Mouse (Mus musculus): ENCODE data around the gene Stk32b. TPM values are rescaled to one million over a fixed set of nuclear protein-coding genes. Genes with fewer than 3 reads are reported as not detected.

Stk32b gene
- total RNA-seq, 2 experiments from 2014 or later: 0.21 to 0.41 TPM

DNA sequence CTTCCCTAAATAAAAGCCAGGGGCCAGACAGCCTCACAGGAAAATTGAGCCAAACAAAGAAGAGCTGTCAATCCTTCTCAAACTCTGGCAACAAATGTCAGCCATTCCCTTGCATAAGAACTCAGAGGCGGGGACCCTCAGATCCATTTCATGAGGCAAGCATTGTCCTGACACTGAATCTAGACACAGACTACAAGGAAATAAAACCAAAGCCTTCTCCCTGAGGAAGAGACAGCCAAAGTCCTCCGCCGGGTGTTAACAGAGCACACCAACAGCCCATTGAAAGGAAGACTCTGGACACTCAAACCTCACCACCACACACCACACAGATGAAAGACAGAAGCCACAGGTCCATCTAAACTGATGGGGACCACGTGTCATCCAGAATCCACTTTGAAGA is 57.8 kb downstream of the Stk32b start:
- no peak for DNase-seq

DNA sequence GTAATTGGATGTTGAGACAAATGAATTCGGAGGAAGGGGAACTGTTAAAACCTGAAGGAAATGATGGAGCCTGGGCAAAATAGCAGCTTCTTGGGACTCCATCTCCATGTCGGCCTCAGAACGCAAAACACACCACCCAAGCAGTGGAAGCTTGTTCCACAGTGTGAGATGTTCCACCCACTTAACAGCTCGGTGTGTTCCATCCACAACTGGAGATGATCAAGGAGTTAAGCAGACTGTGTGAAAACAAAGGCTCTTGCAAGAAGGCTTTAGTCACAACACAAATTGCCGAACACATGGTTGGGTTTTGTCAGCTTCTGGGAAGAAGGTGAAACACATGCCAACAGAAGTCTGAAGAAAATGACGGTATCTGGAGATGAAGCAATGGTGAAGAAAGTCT is 59.2 kb downstream of the Stk32b start:
- DNase-seq: no peak

DNA sequence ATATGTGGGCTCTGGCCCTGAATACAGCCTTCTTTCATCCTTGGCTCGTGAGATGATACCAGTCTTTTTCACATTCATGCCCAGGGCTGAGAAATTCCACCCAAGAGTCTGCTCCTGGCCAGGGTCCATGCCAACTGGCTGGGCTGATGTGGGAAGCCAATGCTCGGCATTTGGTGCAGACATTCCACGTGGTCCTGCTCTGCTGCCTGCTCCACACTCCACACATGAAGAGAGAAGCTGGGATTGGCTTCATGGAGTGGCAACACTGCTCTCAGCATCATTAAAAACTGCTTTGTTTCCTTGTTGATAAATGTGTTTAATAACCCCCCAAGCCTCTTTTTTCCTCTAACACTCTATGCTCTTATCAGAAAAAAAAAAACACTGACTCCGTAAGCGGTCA is 61.8 kb downstream of the Stk32b start:
- no peak for DNase-seq

DNA sequence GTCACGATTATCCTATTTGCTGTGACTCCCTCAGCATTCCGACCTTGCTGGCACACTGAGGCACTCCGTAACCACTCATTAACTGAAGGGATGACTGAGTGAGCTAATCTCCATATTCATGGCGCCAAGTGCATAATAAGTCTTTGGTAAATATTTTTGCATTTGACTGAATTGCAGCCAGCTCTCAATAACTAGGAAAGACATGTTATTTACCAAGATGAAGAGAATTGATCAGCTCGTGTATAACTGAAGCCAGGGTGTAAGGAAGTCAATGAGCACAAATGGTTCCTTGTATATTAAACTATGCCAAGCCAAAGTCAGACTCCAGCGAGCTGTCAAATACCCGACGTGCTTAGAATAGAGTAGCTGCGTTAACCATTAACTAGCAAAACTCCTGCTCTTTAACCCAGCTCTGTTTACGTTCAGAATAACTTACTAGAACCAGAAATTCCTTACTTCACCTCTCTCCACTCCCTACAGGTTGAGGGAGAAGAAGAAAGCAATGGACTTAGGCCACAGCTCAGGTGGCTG is 66.2 kb downstream of the Stk32b start:
- no peak for DNase-seq

DNA sequence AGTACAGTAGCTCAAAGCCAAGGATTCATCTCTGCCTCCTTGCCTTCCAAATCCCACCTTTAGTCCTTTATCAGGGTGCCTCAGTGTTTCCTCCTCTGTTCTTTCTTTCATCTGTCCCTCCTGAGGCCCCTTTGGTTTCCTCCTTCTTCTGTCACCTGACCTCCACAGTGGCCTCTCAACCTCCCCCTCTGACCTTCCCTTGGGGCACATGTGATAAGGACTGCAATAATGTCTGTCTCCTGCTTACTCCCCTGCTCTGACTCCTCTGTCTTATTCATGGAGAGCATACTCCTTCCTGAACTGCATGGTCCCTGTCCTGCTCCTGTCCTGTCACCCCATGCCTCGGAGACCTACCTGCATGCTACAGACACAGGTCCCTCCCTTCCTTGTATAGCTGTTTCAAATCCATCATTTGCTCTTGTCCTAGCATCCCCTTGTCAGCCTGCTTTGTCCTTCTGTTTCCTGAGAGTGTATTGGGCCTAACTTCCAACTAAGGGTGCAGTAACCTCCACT is 66.8 kb downstream of the Stk32b start:
- no peak for DNase-seq

DNA sequence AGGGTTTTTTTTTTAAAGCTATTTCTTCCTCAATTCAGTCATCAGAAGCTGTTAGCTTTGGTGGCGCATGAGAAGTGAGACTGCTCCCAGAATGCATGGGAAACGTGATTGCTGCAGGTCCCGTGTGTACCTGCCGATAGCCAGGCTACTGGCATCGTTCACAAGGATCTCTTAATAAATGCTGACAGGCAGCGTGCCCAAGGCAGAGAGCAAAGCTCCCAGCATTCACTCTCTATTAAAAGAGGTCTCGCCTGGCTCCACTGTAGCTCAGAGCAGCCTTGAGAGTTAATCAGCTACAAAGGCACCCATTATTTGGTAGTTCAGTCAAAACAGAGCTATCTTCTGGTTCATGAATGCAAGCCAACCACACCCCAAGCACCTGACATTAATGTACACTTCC is 72.9 kb downstream of the Stk32b start:
- no peak for DNase-seq

DNA sequence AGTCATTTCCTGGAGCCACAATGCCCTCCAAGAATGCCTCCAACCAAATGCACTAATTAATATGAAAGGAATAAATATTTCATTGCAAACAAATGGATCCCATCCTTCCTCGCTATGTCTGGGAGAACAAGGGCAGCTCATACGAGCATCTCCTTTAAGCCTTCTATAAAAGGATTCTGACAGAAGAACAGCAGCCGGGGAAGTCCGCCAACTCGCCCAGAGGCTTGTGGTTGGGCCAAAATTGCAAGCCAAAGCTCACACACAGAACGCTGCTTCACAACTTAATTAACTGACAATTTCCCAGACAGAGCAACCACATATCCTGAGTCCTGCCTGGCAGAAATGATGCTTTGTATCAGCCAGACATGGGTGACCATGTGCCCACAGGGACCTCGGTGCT is 74.5 kb downstream of the Stk32b start:
- DNase-seq: no peak

DNA sequence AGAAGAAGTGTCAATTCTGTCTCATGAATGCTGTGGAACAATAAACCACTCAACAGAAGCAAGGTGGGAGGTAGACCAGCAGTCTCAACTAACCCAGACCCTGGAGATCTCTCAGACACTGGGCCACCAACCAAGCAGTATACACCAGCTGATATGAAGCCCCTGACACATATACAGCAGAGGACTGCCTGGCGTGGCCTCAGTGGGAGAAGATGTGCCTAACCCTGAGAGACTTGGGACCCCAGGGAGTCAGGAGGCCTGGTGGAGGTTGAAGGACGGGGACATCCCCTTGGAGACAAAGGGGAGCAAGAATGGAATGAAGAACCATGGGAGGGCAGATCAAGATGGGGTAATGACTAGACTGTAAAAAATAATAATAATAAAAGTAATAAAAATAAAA is 82.2 kb downstream of the Stk32b start:
- DNase-seq: no peak

DNA sequence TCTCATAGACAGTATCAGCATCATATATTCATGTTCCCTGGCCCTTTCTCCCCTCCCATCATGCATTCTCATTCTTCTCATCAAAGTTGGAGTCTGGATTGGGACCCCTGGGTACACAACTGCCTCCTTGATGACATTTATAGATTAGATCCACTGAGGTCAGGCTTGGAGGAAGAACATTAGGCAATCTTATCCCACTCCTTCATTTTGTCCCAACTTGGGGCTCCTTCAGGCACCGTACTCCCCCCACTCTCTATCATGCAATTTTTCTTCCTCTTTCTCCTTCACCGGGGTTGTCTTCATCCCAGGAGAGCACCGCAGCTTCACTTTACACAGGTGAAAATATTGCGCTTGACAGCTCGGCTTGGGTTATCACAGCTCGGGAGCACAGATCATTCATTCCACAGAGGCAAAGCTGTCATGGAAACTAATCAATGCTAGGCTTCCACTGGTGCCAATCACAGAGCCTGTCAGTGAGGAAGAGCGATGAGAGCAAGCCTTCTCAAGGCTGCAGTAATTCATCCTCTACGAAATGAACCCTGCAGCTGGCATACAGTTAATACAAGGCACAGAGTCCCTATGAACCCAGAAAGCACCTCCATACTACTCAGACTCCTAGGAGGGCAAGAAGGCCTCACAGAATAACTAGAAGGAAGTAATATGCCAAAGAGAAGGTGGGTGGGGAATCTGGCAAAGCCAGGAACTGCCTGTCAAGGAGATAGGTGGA is 89.4 kb downstream of the Stk32b start:
- DNase-seq: no peak

DNA sequence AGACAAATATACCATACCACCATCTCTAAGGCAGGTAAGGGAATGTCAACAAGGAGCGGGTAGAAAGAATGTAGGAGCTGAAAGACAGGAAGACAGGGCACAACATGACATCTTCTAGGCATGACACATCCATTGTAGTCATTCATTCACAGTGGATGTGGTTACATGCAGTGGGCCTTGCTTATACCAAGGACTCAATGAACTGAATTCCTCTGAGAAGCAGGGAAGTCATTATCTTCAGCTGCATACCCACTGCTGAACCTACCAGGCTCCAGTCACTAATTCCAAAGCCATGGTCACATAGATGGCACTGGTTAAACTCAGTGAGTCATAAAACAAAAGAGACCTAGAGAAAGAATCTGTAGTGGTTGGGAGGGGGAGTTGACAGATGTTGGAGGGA is 105.1 kb downstream of the Stk32b start:
- no peak for DNase-seq

DNA sequence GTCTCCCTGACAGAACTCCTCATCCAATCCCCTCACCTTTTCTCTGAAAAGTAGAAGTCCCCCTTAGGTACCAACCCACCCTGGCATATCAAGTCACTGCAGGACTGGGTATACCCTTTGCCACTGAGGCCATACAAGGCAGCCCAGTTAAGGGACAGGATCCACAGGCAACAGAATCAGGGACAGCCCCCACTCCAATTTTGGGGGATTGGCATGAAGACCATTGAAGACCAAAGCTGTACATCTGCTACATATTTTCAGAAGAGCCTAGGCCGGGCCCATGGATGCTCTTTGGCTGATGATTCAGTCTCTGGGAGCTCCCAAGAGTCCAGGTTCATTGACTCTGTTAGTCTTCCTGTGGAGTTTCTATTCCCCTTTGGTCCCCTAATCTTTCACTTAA is 117.4 kb downstream of the Stk32b start:
- DNase-seq: no peak

DNA sequence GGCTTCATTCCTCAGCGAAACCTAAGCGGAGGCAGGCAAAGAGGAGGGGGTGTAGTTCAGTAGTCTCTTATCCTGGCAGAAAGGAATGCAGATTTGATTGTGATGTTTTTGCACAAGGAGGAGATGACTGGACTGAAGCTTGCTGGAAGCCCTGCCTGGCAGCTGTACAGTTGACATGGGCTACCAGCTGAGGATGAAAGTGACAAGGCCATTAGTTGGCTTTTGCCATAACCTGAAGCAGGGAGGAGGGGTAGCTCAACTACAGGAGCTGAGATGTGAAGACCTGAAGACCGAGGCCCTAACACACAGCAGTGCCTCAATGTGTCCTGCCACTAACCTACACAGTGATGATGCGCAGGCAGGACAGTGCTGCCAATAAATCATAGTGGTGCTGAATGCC is 118.7 kb downstream of the Stk32b start:
- no peak for DNase-seq

DNA sequence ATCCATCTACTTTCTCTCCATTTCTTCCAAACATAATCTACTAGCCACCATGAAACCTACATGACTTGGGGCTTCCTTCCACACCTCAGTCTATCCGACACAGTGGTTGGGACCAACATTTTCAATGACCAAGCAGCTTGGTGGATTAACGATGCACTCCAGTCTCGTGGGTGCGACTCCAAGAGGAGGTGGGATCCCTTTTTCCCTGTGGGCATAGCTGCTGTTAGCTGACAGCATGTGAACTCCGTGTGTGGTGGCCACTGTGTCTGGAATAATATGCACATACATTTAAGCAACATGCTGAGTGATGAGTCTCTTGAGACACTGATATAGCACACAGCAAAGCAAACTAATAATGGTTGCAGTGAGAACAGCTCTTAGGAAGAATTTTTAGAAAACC is 124.6 kb downstream of the Stk32b start:
- DNase-seq: no peak

DNA sequence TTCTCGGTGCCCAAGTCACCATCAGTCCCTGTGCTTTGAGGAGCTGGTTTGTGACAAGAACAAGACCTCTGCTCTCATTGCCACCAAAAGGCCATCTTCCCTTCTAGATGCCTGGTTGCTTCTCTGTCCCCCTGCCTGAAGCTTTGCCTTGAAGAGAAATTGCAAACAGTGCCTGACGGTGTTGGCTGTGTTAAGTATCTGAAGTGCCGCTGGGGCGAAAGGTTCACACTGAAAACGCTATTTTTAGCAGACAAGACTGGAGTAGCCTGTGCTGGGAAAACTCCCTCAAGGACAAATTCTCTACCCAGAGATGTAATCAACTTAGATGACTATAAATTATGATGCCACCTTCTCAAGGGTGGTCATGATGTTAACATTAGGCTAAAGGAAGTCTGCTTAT is 129.1 kb downstream of the Stk32b start:
- peak; percentile 8 for DNase-seq

DNA sequence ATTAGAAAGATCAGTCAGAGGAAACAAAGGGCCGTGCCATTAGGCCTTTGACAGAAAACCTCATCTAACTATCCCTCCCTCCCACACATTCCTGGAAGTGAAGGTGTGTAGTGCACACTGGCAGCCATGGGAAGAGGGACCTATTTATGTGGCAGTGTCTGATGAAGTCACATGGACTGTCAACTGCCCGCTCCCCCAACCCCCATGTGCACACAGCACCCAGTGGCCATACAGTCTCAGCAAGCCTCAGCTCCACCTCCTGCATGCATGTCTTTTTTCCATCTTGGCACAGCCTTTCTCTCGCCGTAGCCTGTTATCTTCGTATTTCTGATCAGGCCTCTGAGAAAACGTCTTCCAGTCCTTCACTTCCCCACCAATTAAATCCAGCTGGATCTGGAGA is 130.9 kb downstream of the Stk32b start:
- DNase-seq: no peak

DNA sequence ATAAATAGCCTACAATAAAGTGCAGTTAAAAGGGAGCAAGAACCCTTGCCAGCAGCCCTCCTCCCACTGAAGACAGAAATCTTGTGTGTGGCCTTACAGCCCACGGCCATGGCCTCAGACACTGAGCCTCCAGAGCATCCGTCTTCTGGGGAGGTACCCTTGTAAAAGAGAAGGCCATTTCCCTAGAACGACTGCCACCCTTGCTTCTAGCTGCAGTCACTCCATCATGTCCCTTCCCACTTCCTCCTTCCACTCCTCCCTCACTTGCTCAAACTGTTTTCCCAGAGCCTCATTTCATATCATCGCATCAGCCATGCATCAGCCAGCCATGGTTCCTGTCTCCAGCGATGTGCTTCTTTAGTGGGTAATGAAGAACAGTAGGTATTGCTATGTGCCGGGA is 141.5 kb downstream of the Stk32b start:
- no peak for DNase-seq

DNA sequence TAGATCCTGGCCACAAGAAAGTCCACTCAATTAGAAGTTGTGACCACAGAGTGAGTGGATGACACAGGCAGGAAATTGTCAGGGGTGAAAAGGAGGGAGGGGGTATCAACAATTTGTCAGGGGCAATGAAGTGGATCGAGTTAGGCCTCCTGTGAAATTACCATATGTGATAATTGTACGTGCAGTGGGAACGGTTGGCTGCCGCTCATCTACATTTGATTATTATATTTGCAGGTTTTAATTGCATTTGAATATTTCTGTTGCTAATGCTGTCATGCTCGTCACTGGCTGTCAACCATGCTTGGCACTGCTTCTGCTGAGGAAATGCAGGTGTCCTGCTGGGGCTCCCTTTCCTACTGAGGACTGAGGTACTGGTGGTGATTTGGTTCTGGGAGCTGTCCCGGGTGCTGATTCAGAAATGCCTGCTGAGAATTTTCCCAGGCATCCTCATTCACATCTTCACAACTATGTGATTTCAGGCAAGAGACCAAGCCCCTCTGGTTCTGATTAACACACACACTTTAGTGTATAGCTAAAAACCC is 159.6 kb downstream of the Stk32b start:
- DNase-seq: peak; percentile 31

DNA sequence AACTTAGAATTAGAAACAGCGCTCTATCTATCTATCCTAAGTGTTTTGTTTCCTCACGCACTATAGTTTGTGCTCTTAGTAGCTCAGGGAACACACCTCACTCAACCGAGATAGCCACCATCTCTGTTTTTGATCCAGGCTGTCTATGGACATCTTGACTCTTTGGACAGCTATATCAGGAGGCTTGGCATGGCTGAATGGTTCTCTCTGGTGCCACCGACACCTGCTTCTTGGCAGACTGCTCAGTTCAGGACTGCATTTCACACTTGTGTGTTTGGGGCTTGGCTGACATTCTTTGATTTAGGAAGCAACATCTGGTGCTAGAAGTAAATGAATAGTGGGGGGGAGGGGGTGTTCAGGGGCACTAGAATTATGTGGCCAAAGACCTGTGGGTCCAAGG is 162.7 kb downstream of the Stk32b start:
- no peak for DNase-seq

DNA sequence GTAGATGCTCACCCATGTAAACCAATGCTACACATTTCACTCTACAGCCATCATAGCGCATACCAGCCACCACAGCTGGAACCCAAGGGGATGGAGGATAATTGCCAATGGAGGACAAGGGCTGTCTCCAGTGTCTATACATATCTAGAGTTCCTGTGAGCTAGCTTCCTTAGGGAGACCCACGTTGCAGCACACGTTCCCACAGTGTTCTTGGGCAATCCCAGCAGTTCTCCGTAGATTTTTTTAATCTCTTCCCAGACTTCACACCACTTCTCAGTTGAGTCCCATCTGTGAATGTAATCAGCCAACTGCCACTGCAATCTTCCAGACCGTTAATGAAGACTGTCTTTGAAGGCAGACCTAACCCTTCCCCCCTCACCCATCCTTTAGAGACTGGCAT is 165.3 kb downstream of the Stk32b start:
- no peak for DNase-seq

DNA sequence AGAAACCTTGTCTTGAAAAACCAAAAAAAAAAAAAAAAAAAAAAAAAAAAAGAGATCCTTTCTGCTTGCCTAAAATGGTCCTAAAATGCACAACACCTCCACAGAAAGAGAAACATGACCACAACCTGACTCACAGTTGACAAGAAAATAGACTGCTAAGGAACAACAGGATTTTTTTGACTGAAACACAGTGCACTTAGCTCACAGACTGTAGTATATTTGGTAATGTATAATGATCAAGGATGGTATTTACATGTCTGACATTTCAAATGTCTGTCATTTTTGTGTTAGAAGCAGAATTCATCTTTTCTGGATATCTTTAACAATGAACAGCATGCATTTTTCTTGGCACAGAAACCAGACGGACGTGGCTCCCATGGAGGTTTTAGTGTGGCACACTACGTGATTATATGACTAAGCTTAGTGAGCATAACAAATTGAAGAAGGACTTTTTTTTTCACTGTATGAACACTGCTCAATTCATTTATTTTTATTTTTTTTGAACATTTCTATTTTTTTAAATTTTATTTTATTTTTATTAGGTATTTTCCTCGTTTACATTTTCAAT is 181.2 kb downstream of the Stk32b start:
- DNase-seq: no peak

DNA sequence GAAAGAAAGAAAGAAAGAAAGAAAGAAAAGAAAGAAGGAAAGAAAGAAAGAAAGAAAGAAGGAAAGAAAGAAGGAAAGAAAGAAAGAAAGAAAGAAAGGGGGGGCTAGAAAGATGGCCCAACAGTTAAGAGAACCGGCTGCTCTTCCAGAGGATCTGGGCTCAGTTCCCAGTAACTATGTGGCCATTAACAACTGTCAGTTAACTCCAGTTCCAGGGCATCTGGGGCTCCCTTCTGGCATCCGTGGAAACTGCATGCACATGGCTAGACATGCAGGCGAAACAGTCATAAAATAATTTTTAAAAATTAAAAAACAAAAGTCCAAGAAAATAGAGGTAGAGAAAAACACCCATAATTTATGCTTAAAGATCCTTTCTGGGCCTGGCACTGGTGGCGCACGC is 181.7 kb downstream of the Stk32b start:
- no peak for DNase-seq

DNA sequence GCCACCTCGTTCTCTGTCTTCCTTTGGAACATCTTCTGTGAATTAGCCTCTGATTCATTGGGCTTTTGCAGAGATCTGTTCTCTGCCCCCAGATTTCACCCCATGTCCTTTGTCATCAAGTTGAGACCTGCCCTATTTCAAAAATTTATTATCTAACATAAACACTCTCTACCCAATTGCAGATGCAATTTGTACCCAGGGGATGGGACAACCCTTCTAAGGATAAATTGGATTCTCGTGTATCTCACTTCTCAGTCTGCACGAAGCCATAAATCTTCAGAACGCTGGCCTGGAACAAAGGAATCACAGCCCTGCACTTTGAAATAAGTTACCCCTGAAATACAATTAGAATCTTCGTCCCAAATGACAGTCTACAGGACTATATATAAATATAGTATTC is 191.6 kb downstream of the Stk32b start:
- DNase-seq: no peak

DNA sequence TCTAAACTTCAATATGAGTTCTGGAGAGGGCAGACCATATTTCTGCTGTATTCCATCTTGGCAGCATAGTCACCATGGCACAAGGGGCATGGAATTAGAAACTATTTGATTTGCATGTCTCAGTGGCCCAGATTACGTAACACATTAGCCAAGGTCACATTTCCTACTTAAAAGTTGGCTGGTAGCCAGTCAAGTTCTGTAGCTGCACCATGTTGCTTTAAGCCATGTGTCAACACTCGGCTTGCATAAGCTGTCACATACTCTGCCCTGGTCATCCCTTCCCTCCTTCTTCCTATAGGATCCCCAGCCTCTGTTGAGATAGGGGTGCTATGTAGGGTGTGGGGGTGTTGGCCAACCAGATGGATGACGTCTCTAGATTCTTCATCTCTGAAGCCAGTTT is 196.5 kb downstream of the Stk32b start:
- DNase-seq: peak; percentile 12

DNA sequence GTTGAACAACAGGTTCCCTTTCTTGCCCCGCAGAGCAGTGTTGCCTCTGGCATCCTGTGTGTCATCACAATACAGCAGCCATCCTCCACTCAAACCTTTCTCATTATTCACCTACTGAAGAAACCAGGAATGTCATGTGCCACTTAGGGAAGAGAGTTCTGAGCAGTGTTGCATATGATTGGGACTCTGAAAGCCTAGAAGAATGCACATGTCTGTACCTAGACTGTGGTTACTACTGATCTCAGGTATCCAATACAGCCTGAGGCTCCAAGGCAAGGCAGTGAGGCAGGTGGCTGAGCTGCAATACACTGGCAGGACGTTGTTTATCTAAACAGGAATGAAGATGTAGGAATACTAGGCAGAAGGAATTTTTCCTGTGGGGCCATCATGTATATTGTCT is 204.5 kb downstream of the Stk32b start:
- DNase-seq: no peak
